8 mouse cellular contexts compared by ENCODE assay signal in the genomic region with DNA sequence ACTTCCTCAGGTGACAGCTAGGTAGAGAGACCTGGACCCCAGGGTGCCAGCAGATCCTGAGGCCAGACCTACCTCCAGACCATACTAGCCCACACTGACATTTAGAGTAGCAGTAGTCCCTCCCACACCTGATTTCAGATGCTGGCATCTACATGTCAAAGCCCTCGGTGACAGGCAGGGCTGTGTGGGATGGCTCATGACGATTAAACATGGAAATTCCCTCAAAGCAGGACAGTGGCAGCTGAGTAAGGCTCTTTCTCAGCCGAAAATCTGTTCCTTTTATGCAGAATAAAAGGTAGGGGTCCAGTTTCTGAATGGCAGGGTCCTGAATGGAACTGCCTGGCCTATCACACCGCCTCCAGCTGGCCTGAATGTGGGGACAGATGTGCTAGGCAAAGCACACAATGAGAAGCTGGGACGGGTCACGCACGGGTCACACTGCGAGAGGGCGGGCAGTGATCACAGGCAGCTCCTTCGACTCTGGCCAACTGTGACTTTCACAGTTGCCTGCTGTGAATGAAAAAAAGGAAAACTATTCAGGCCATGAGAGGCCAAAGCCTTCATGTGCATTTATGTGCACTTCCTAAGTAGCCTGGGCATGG. TPM values are rescaled to one million over a fixed set of nuclear protein-coding genes. Genes with fewer than 3 reads are reported as not detected.
DNase-seq lines count a peak whose midpoint lies in the region; ATAC-seq lines count a peak whose summit lies in the region.

No protein-coding gene starts in this region.

- peak overlapping the region; percentile 31 for H3K27ac ChIP-seq in forebrain, embryonic 13.5 days
- H3K27ac ChIP-seq in hindbrain, embryonic 11.5 days (ENCODE audit: low read depth, low read length) = peak overlapping the region; percentile 83
- H3K27ac ChIP-seq in neural tube, embryonic 11.5 days (ENCODE audit: low read depth, low read length) = peak overlapping the region; percentile 88

- WGBS in forebrain, embryonic 13.5 days = 8% methylated on average over 10 of the region's 10 CpGs
- WGBS in hindbrain, embryonic 11.5 days = 7% methylated on average over 10 of the region's 10 CpGs
- WGBS in neural tube, embryonic 11.5 days = 6% methylated on average over 10 of the region's 10 CpGs

- ATAC-seq in forebrain, embryonic 13.5 days = peak; percentile 54; the same call in 1 of the 2 replicates
- ATAC-seq in hindbrain, embryonic 11.5 days (ENCODE audit: low FRiP score) = peak; percentile 87
- peak; percentile 83 for ATAC-seq in neural tube, embryonic 11.5 days (ENCODE audit: insufficient read depth, low FRiP score, low TSS enrichment)

- H3K9ac ChIP-seq in forebrain, embryonic 13.5 days = no peak overlapping the region
- H3K9ac ChIP-seq in hindbrain, embryonic 11.5 days (ENCODE audit: low read depth, low read length) = no peak overlapping the region
- H3K9ac ChIP-seq in neural tube, embryonic 11.5 days (ENCODE audit: low read length) = peak overlapping the region; percentile 7; the same call in 1 of the 2 replicates

- H3K36me3 ChIP-seq in forebrain, embryonic 13.5 days (ENCODE audit: poor library complexity, severe bottlenecking) = peaks cover 6% of the 10 kb centered on the region; the same call in 1 of the 2 replicates
- H3K36me3 ChIP-seq in hindbrain, embryonic 11.5 days (ENCODE audit: control insufficient read depth, insufficient read depth, low read length) = no peaks in the 10 kb centered on the region
- no peaks in the 10 kb centered on the region; the same call in 1 of the 2 replicates for H3K36me3 ChIP-seq in neural tube, embryonic 11.5 days (ENCODE audit: control insufficient read depth, insufficient read depth, low read length)

- H3K27me3 ChIP-seq in forebrain, embryonic 13.5 days = no peaks in the 10 kb centered on the region
- H3K27me3 ChIP-seq in hindbrain, embryonic 11.5 days (ENCODE audit: control insufficient read depth, insufficient read depth, low read length) = no peaks in the 10 kb centered on the region
- no peaks in the 10 kb centered on the region for H3K27me3 ChIP-seq in neural tube, embryonic 11.5 days (ENCODE audit: control insufficient read depth, insufficient read depth, low read length)

- peaks cover 72% of the 10 kb centered on the region for H3K4me1 ChIP-seq in forebrain, embryonic 13.5 days
- peaks cover 43% of the 10 kb centered on the region for H3K4me1 ChIP-seq in hindbrain, embryonic 11.5 days (replicated peaks; ENCODE audit: control insufficient read depth, insufficient read depth, low read length)
- H3K4me1 ChIP-seq in neural tube, embryonic 11.5 days (ENCODE audit: control insufficient read depth, insufficient read depth, low read length) = peaks cover 89% of the 10 kb centered on the region

- DNase-seq in kidney, adult 18-20 months = peak; percentile 9
- no peak for DNase-seq in kidney, adult 9 months
- DNase-seq in hindbrain, embryonic 11.5 days (ENCODE audit: low spot score) = peak; percentile 80
- DNase-seq in neural tube, embryonic 11.5 days (ENCODE audit: low spot score) = peak; percentile 89
- no peak for DNase-seq in spleen, adult 12 weeks (ENCODE audit: low spot score)
- DNase-seq in layer of hippocampus, postnatal 36 days = no peak
- no peak for DNase-seq in natural killer cell, adult 2 months (ENCODE audit: low spot score in 2 of 2)

- no peak overlapping the region for H3K4me2 ChIP-seq in forebrain, embryonic 13.5 days
- no peak overlapping the region for H3K4me2 ChIP-seq in hindbrain, embryonic 11.5 days (replicated peaks; ENCODE audit: low read depth, low read length)
- no peak overlapping the region for H3K4me2 ChIP-seq in neural tube, embryonic 11.5 days (ENCODE audit: low read depth)

- H3K9me3 ChIP-seq in forebrain, embryonic 13.5 days (replicated peaks) = no peaks in the 10 kb centered on the region
- H3K9me3 ChIP-seq in hindbrain, embryonic 11.5 days (ENCODE audit: control insufficient read depth, low read length) = no peaks in the 10 kb centered on the region
- no peaks in the 10 kb centered on the region for H3K9me3 ChIP-seq in neural tube, embryonic 11.5 days (ENCODE audit: control insufficient read depth, low read length)

- no peak overlapping the region for H3K4me3 ChIP-seq in forebrain, embryonic 13.5 days
- H3K4me3 ChIP-seq in hindbrain, embryonic 11.5 days (ENCODE audit: low read depth, low read length) = no peak overlapping the region
- no peak overlapping the region for H3K4me3 ChIP-seq in neural tube, embryonic 11.5 days (ENCODE audit: low read depth, low read length)

RNA-seq across cellular contexts. Expression of a gene that starts 29.2 kb away (rescaled TPM):
- 47.0 and 55.1 TPM in 2 replicates for polyA plus RNA-seq in forebrain, embryonic 13.5 days (2015; fragmentation: Nextera tagmentation; extraction: Ambion mirVana)
- polyA plus RNA-seq in hindbrain, embryonic 11.5 days (2014; fragmentation: Nextera tagmentation; extraction: Ambion mirVana) = 85.4 and 99.3 TPM in 2 replicates
- polyA plus RNA-seq in neural tube, embryonic 11.5 days (2014; fragmentation: Nextera tagmentation; extraction: Ambion mirVana) = 115 and 125 TPM in 2 replicates
- total RNA-seq in layer of hippocampus, postnatal 36 days (2021) = 1 to 10 TPM; 4.7 to 5.9 TPM

Comparison
In these comparisons a context has a peak if more than half of its experiments do, and no peak if none do; other contexts are left out.
1. DNase-seq: peak in kidney, adult 18-20 months (single experiment), hindbrain, embryonic 11.5 days (single experiment) and neural tube, embryonic 11.5 days (single experiment); none in kidney, adult 9 months (single experiment), spleen, adult 12 weeks (single experiment), layer of hippocampus, postnatal 36 days (0 of 2) and natural killer cell, adult 2 months (0 of 2).
2. H3K27ac ChIP-seq: peak in every context shown above with its lines; median percentile 88 in neural tube, embryonic 11.5 days; 83 in hindbrain, embryonic 11.5 days; 31 in forebrain, embryonic 13.5 days.
3. Peak in every context shown above with its lines, with median percentiles within 50 percentile points of each other: ATAC-seq.